Mouse (Mus musculus) midbrain, embryonic 12.5 days (tissue): ENCODE measurements at regions not wholly inside any gene's neighbourhood (a gene's known extent, or its start where the extent isn't known, plus 50 kb on each side); places are given as distances from the start of the nearest gene placed in this dataset.

Source experiments
- ATAC-seq: fragments of 200-750 bp; cut with Nextera tagmentation; 2 replicates; pipeline ENCODE4 v1.8.0; 2017; ENCODE audit warnings: low read depth, moderate TSS enrichment, moderate library complexity; ENCODE audit not compliant: low FRiP score
- H3K27ac ChIP-seq: fragments of 300-500 bp; sonication (generic); replicated peaks from 2 replicates; pipeline ENCODE4 v1.5.1; 2016; ENCODE audit warnings: mild to moderate bottlenecking
- H3K27me3 ChIP-seq: fragments of 300-500 bp; sonication (generic); 2 replicates; pipeline ENCODE4 v1.6.1; 2016; ENCODE audit warnings: mild to moderate bottlenecking
- H3K36me3 ChIP-seq: fragments of 300-500 bp; sonication (generic); 2 replicates; pipeline ENCODE4 v1.6.1; 2016
- H3K4me1 ChIP-seq: fragments of 300-500 bp; sonication (generic); 2 replicates; pipeline ENCODE4 v1.6.1; 2016
- H3K4me2 ChIP-seq: fragments of 300-500 bp; sonication (generic); replicated peaks from 2 replicates; pipeline ENCODE4 v1.6.1; 2016; ENCODE audit warnings: mild to moderate bottlenecking, moderate library complexity
- H3K4me3 ChIP-seq: fragments of 300-500 bp; sonication (generic); 2 replicates; pipeline ENCODE4 v1.5.1; 2016; ENCODE audit warnings: mild to moderate bottlenecking
- H3K9ac ChIP-seq: fragments of 300-500 bp; sonication (generic); replicated peaks from 2 replicates; pipeline ENCODE4 v1.6.1; 2016; ENCODE audit warnings: mild to moderate bottlenecking, moderate library complexity
- H3K9me3 ChIP-seq: fragments of 300-500 bp; sonication (generic); 2 replicates; pipeline ENCODE4 v1.6.1; 2016; ENCODE audit warnings: mild to moderate bottlenecking
- WGBS: fragments of 180-500 bp; shearing (Covaris S2); methylation state at CpG from one replicate; pipeline ENCODE4 v1.1.7; 2016; 5-methylcytosine and 5-hydroxymethylcytosine counted together

- no peak overlapping the region for H3K9ac ChIP-seq
- no peak for ATAC-seq
- WGBS: 35% methylated on average over 1 of the region's 1 CpGs
These were observed 336.5 kb downstream of the Phf14 start for GRCm38 (mm10) chr6:12244151-12244550.

GRCm38 (mm10) chr6:12247975-12248374 lies 340.4 kb downstream of the Phf14 start:
- Histone ChIP-seq H3K36me3 (no peaks in the 10 kb centered on the region), H3K27me3 (no peaks in the 10 kb centered on the region), H3K9ac (no peak overlapping the region), H3K27ac (no peak overlapping the region), H3K9me3 (no peaks in the 10 kb centered on the region), H3K4me1 (no peaks in the 10 kb centered on the region), H3K4me3 (no peak overlapping the region), H3K4me2 (no peak overlapping the region)
- ATAC-seq: no peak

More at GRCm38 (mm10) chr6:12244151-12244550, 336.5 kb downstream of the Phf14 start:
- H3K4me2 ChIP-seq: no peak overlapping the region
- no peaks in the 10 kb centered on the region for H3K36me3 ChIP-seq
- H3K4me3 ChIP-seq: no peak overlapping the region
- H3K4me1 ChIP-seq: no peaks in the 10 kb centered on the region
- H3K9me3 ChIP-seq: no peaks in the 10 kb centered on the region
- H3K27ac ChIP-seq: no peak overlapping the region
- H3K27me3 ChIP-seq: no peaks in the 10 kb centered on the region

DNA sequence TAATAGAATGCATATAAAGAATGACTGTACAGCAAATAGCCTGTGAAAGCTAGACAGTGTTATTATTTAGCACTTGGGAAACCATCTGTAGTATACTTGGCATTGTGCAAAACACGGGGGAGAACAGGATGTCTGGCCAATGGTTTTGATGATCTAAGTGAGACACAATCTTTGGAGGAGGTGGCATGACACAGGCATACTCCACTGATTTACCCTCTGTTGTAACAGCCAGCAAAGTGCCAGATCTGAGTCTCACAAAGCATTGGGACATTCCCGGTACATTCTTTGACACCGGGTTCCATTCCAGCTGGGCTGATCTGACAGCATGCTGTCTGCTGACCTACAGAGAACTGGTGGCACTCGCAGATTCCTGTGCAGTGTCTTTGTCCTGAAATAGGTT lies 341.0 kb downstream of the Phf14 start:
- Histone ChIP-seq H3K4me3 (no peak overlapping the region), H3K4me1 (no peaks in the 10 kb centered on the region), H3K4me2 (no peak overlapping the region), H3K36me3 (no peaks in the 10 kb centered on the region), H3K9me3 (no peaks in the 10 kb centered on the region), H3K9ac (no peak overlapping the region), H3K27ac (no peak overlapping the region), H3K27me3 (no peaks in the 10 kb centered on the region)
- 78% methylated on average over 4 of the region's 4 CpGs for WGBS
- ATAC-seq: no peak

DNA sequence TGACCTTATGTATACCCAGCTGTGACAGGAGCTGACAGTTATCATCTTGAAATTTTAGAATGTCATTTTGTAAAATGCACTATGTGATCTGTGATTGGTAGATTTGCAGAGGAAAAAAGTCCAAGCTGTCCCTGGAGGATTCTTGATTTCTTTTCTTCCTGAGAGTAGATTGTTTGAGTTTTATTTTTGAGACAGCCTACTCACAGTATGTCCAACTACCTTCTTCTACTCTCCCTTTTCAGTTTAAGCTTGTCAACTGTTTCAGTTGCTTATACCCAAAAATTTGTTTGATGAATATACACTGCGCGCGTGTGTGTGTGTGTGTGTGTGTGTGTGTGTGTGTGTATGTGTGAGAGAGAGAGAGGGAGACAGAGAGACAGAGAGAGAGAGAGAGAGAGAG lies 346.9 kb downstream of the Phf14 start:
- 96% methylated on average over 3 of the region's 3 CpGs for WGBS
- ATAC-seq: no peak
- Histone ChIP-seq H3K4me1 (peaks cover 15% of the 10 kb centered on the region), H3K27ac (no peak overlapping the region), H3K9me3 (no peaks in the 10 kb centered on the region), H3K36me3 (no peaks in the 10 kb centered on the region), H3K4me3 (no peak overlapping the region), H3K27me3 (peaks cover 4% of the 10 kb centered on the region; the same call in 1 of the 2 replicates), H3K9ac (no peak overlapping the region), H3K4me2 (no peak overlapping the region)

DNA sequence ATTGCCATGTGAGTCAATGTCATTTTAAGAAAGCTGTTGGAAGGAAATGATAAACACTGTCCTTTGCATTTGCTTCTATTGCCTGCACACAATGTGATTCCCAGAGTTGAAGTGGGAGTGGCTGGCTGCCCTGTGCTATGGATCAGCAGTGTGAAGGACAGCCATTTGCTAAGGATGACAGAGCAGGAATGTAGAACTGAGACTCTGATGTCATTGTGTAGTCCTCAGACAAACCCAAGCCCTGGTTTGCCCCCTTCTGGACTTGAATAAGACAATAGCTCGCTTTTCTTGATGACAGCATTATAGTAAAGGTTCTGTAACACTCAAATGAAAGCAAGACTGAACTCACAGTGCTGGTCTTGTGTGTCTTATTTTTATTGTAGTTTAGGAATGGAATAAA lies 347.8 kb downstream of the Phf14 start:
- no peaks in the 10 kb centered on the region for H3K9me3 ChIP-seq
- no peak overlapping the region for H3K4me2 ChIP-seq
- peaks cover 4% of the 10 kb centered on the region; the same call in 1 of the 2 replicates for H3K27me3 ChIP-seq
- H3K9ac ChIP-seq: no peak overlapping the region
- peaks cover 20% of the 10 kb centered on the region for H3K4me1 ChIP-seq
- H3K4me3 ChIP-seq: no peak overlapping the region
- 41% methylated on average over 1 of the region's 1 CpGs for WGBS
- no peak overlapping the region for H3K27ac ChIP-seq
- ATAC-seq: no peak
- no peaks in the 10 kb centered on the region for H3K36me3 ChIP-seq

GRCm38 (mm10) chr6:12258273-12258672 lies 350.7 kb downstream of the Phf14 start:
- peaks cover 4% of the 10 kb centered on the region; the same call in 1 of the 2 replicates for H3K27me3 ChIP-seq
- H3K9ac ChIP-seq: no peak overlapping the region
- H3K4me2 ChIP-seq: peak overlapping the region; percentile 43; the same call in 1 of the 2 replicates
- no peak overlapping the region for H3K4me3 ChIP-seq
- 29% methylated on average over 3 of the region's 3 CpGs for WGBS
- H3K4me1 ChIP-seq: peaks cover 21% of the 10 kb centered on the region
- no peaks in the 10 kb centered on the region for H3K9me3 ChIP-seq
- peak; percentile 21; the same call in 1 of the 2 replicates for ATAC-seq
- H3K36me3 ChIP-seq: no peaks in the 10 kb centered on the region
- H3K27ac ChIP-seq: no peak overlapping the region

- Histone ChIP-seq H3K27ac (0 out of 2 replicates have a peak overlapping the region, but pooled peaks have one; percentile 65), H3K9ac (no peak overlapping the region), H3K4me2 (peak overlapping the region; percentile 43), H3K9me3 (no peaks in the 10 kb centered on the region), H3K36me3 (no peaks in the 10 kb centered on the region), H3K27me3 (peaks cover 4% of the 10 kb centered on the region; the same call in 1 of the 2 replicates), H3K4me3 (no peak overlapping the region), H3K4me1 (peaks cover 21% of the 10 kb centered on the region)
- 20% methylated on average over 7 of the region's 7 CpGs for WGBS
- peak; percentile 73 for ATAC-seq
These were observed 351.4 kb downstream of the Phf14 start for GRCm38 (mm10) chr6:12258940-12259481.

DNA sequence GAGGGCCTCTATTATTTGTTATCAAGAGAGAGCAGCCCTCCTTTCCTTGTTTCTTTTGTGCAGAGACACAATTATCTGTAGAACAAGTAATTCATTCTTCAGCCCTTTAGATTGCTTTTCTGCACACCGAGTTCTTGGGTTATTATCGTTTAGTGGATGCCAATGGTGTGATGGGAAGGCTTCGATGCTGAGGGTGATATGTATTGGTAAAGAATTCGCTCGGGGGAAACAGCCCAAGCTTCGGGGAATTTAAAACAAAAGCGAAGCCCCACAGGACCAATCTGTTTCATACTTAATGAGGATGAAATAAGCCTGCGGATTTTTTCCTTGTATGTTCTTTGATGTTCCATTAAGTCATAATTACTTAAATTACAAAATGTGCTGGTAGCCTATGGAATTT lies 352.0 kb downstream of the Phf14 start:
- H3K4me3 ChIP-seq: no peak overlapping the region
- H3K9me3 ChIP-seq: no peaks in the 10 kb centered on the region
- 0 out of 2 replicates have a peak overlapping the region, but pooled peaks have one; percentile 65 for H3K27ac ChIP-seq
- H3K4me2 ChIP-seq: peak overlapping the region; percentile 43
- ATAC-seq: no peak
- H3K4me1 ChIP-seq: peaks cover 21% of the 10 kb centered on the region
- no peak overlapping the region for H3K9ac ChIP-seq
- 40% methylated on average over 8 of the region's 8 CpGs for WGBS
- H3K36me3 ChIP-seq: no peaks in the 10 kb centered on the region
- H3K27me3 ChIP-seq: peaks cover 4% of the 10 kb centered on the region; the same call in 1 of the 2 replicates

- 0 out of 2 replicates have a peak overlapping the region, but pooled peaks have one; percentile 20 for H3K27ac ChIP-seq
- H3K4me2 ChIP-seq: 0 out of 2 replicates have a peak overlapping the region, but pooled peaks have one; percentile 13
- peak; percentile 76 for ATAC-seq
- H3K9me3 ChIP-seq: no peaks in the 10 kb centered on the region
- peaks cover 21% of the 10 kb centered on the region for H3K4me1 ChIP-seq
- H3K27me3 ChIP-seq: peaks cover 4% of the 10 kb centered on the region; the same call in 1 of the 2 replicates
- 46% methylated on average over 9 of the region's 9 CpGs for WGBS
- no peaks in the 10 kb centered on the region for H3K36me3 ChIP-seq
- H3K4me3 ChIP-seq: no peak overlapping the region
- no peak overlapping the region for H3K9ac ChIP-seq
These were observed 352.9 kb downstream of the Phf14 start for GRCm38 (mm10) chr6:12260325-12261076.
